Mouse (Mus musculus) hematopoietic multipotent progenitor cell, adult 10-12 weeks (in vitro differentiated cells): Measurements from ENCODE around the gene Sgpl1. TPM values are rescaled to one million over a fixed set of nuclear protein-coding genes. Genes with fewer than 3 reads are reported as not detected.

Experiments used
- polyA plus RNA-seq: library from polyadenylated mRNA; stranded (reverse); fragments of >175 nt; gene quantifications from 2 replicates; pipeline ENCODE4 v1.2.3, GENCODE M21; 2012; ENCODE audit warnings: low replicate concordance

The Sgpl1 gene
- polyA plus RNA-seq: 21.2 and 31.6 TPM in 2 replicates

DNA sequence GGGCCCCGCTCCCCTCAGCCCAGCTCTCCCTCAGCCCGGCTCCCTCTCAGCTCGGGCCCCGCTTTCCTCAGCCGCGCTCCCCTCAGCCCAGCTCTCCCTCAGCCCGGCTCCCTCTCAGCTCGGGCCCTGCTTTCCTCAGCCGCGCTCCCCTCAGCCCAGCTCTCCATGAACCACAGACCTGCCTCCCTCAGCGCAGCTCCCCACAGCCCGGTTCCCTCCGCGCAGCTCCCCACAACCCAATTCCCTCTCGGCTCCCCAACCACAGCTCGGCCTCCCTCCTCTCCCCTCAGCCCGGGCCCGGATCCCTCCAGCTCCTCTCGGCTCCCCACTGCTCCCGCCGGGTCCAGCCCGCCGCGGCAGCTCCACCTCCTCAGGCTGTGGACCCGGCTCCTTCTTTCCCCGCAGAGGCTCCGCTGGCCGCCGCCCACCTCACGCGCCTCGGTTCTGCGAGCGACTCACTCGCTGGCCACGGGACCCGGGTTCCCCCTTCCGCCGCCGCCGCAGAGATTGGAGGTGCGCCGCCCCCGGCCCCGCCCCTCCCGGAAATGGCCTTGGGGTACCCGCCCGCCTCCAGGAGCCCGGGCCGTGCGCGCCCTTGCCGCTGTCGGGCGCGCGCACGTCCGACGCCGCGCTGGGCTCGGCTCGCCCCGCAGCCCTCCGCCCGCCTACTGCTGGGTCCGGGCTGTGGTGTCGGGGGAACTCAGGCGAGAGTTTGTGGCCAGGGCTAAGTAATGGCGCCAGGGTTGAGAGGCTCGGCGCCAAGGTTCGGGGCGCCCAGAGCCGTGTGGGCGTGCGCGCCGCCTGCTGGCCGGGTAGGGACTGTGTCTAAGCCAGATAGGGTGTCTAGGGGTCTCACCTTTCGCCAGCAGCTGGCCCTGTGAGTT lies at the start of gene Sgpl1:
Sgpl1 (minus strand) TSS at position 547 of the 884 bp plus-strand sequence.

DNA sequence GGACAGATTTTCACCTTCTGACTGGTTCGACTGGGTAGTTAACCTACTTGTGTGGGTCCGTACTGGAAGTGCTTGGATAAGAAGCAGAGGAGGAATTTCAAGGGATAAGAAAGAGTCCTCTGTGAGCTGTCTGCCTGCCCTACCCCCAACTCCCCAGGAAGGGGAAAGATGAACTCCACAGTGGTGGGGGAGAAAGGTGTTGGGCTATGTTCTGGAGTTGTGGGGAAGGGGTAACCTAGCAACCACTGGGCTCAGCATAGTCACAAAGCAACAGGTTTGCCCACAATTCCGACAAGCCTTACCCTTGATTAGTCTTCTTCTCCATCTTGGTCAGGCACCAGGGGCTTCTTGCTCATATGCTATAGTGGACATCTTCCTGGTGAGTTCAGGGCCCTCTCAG lies 24.2 kb upstream of the Sgpl1 start, which contains the start of gene Tbata:
Tbata (plus strand) TSS at position 301 of the 400 bp plus-strand sequence.

DNA sequence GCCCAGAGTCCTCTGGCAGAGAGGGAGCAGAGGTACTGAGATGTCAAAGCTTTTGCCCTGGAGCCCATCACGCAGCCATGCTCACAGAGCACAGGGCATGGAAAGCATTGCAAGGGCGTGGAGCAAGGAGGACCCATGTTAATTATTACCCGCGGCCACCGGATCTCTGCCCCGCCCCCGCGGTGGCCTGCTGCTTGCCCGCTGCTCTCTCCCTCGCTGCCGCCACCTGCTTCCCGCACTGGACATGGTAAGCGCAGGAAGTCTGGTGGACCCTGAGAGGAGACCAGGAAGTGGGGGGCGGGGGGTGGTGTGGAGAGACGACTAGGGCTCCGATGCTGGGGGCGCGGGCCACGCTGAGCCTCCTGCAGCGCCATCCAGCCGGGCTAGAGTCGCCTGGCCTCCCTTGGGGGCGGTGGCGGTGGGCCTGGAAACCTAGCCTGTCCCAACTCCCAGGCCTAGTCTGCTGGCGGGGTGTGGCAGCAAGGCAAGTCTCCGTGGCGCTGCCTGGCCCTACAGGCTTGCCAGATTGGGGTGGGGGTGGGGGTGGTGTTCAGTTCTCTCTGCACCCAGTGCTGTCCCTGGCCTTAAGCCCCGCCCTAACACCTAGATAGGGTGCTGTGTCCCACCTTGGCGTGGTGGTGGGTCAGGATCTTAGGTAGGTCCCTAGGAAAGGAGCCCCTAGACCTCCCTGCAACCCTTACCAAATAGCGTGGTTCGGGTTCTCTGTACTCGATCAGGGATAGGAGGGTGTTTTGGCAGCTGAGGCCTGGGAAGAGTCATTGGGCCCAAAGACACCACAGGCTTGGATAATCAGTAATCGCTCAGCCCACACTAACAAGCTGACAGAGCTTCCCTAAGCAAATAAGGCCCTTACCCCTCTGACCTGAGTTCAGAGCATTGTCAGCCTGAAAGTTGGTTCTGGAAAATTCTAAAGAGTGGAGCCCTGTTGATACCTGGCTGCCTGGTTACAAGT lies 58.0 kb downstream of the Sgpl1 start, which contains the start of gene Pcbd1:
Pcbd1 (plus strand) TSS at position 162 of the 973 bp plus-strand sequence.

Other genes with a start within 250 kb of the Sgpl1 start
- gene Pcbd1, start 58.4 kb downstream of the Sgpl1 start, polyA plus RNA-seq: 0.31 and 0.58 TPM in 2 replicates
- not detected in 2 replicates for gene Tbata, start 24.3 kb upstream of the Sgpl1 start, polyA plus RNA-seq
- gene Adamts14, start 125.7 kb upstream of the Sgpl1 start, polyA plus RNA-seq: 11.6 and 35.9 TPM in 2 replicates
- 12.6 and 30.9 TPM in 2 replicates for gene Prf1, start 150.1 kb upstream of the Sgpl1 start, polyA plus RNA-seq
- gene Pald1, start 235.8 kb upstream of the Sgpl1 start, polyA plus RNA-seq: 2.3 and 2.8 TPM in 2 replicates